Mouse (Mus musculus) lung, postnatal 10 days (tissue): ENCODE results near the gene Exoc6.

Experiments
- DNase-seq: peaks from one replicate; pipeline ENCODE4 v3.0.0; 2021

Gene Exoc6

DNA sequence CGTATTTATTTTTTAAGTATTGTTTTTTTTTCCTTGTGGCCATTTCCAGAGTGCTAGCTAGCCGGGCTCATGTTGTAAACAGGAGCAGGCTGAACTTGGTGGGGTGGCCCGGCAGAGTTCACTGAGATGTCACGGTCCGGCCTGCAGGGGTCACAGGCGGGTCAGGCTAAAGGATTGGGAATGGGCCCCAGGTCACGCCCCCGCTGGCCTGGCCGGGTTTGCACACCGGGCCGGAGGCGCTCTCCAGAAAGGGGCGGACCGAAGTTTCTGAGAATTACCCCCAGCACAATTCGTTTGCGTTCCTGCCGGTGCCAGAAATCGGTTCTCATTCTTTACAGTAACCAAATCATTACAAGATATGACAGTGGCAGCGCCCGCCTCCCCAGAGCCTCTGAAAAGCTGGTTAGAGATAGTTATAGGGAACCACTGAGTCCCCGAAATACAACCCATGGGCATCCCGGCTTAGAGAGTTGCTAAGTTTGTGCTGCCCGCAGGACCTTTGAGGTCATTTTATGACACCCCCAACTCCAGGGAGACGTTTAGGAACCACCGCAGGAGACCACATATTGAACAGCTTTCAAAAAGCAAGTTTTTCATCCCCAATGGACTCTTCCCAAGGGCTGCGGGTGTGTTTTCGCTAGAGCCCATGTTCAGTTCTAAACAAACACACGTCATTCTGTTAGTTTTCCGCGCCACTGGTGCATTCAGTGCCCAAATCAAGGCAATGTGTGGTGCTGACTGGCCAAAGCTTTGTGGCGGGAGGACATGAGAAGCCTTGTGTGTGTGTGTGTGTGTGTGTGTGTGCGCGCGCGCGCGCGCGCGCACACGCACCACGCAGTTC lies 145.8 kb downstream of the Exoc6 start:
- DNase-seq, result no peak

DNA sequence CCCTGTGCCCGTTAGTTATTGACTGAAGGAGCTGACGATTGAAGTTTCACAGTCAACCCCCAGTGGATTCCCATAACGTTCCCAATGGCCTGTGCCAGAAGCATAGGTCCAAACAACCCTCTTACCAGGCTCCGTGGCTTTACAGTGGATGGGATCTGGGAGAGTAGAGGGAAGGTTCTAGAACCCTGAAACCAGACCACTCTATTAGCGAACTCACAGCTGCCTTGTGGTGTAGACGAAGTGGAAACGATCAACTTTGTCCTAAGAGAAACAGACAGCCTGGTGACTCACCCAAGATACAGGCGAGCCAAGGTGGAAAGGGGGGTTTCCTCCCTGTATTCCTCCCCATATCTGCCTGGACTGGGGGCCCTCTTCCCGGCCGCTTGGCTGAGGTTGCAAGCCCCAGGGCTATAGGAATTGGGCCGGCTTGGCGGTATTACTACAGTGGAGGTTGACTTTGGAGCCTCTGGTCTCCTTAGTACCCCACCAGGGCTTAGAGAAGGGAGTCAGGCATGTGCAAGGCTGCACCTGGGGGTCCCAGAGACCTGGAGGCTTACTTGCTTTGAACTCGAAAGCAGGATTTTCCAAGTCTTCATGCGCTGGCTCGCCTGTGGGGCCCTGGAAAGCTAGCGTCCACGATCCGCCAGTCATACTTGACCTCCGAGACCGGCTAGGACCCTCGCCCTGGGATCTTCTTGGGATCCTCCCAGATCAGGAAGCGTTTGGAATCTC lies 146.6 kb downstream of the Exoc6 start:
- no peak for DNase-seq

DNA sequence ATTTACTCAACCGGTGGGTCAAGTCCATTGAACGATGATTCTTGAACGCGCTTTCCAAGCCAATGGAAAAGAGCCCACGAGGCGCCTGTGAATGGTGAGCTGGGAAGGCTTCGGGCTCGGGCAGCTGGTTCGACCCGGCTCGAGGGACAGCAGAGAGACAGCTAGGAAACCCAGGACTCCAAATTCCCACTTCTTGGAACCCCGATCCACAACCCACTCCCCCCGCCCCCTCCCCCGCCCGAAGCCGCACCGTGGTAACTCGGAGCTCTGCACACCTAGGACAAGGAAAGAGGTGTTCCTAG lies 147.1 kb downstream of the Exoc6 start:
- DNase-seq, result no peak

DNA sequence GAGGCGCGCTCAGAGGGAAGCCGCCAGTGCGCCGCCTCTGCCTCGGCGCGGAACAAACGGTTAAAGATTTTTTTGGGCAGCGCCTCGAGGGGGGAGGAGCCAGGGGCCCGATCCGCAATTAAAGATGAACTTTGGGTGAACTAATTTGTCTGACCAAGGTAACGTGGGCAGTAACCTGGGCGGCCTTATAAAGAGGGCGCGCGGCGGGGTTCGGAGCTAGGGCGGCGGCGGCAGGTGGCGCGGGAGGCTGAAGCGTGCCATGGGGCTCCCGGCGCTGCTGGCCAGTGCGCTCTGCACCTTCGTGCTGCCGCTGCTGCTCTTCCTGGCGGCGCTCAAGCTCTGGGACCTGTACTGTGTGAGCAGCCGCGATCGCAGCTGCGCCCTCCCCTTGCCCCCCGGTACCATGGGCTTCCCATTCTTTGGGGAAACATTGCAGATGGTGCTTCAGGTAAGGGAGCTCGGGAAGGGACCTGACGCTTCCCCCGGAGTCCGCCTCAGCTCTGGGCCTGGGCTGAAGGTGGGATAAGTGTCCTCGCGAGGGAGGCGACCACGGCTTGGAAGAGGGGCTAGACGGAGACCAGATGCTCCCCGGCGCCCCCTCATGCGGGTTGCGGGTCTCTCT lies 147.5 kb downstream of the Exoc6 start, which contains the start of gene Cyp26a1:
Gene Cyp26a1, plus strand, starts transcription at position 148 of the 622 bp plus-strand sequence.
- DNase-seq, result no peak

DNA sequence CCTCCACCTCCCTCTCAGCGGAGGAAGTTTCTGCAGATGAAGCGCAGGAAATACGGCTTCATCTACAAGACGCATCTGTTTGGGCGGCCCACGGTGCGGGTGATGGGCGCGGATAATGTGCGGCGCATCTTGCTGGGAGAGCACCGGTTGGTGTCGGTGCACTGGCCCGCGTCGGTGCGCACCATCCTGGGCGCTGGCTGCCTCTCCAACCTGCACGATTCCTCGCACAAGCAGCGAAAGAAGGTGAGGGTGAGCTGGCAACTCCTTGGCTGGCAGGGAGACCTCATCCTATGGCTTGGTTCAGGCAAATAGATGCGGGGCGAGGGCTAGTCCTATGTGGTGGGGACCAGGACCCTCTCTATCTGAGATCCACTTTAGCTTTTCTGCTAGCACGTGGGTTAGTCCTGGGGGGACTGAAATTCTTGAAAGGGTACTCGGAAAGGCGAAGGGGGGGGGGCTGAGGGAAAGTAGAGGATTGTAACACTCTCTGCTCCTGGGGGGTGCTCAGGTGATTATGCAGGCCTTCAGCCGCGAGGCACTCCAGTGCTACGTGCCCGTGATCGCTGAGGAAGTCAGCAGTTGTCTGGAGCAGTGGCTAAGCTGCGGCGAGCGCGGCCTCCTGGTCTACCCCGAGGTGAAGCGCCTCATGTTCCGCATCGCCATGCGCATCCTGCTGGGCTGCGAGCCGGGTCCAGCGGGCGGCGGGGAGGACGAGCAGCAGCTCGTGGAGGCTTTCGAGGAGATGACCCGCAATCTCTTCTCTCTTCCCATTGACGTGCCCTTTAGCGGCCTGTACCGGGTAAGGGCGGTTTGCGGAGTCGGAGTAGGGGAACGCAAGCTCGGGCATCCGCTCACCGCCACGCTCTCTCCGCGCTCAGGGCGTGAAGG lies 148.3 kb downstream of the Exoc6 start:
- DNase-seq, result no peak

DNA sequence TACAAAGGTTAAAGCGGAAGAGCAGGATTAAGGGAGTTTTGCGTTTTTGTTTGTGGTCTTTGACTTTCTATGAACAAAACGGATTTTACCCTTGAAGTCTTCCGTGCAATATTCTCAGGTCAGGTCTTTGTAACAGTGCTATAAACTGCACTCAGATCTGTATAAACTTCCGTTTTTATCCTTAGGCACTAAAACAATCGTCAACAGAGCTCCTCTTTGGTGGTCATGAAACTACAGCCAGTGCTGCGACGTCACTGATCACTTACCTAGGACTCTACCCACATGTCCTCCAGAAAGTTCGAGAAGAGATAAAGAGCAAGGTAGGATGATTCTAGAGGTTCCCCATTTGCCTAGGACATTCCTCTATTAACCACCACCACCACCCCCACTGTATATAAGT lies 149.5 kb downstream of the Exoc6 start:
- no peak for DNase-seq

DNA sequence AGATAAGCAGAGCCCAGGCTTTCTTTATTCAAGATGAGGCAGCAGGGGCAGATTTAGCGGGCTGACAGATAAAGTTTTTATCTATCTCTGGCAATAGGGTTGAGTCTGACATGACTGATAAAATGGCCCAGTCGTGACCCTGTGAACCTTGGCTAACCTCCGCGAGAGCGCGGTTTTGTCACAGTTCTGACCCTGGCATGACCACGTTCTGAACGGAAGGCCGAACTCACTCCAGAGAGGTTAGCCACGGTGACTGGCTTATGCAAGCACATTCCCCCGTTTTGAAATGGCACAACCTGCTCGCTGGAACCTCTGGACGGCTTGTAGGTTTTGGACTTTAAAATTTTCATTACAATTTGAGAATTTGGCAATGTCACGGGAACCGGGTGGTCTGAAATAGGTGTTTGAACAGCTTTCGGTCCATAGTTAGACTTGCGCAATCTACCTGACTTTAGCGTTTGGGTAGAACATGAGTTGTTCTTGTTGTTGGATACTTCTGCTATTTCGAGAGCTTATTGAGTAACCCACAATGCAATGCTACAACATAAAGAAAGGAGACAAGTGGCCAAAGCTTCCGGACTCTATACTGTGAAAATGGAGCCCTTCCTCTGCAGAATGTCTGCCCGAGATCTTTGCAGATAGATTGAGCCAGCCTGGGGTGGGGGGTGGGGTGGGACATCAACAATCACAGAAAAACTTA lies 152.3 kb downstream of the Exoc6 start:
- no peak for DNase-seq

DNA sequence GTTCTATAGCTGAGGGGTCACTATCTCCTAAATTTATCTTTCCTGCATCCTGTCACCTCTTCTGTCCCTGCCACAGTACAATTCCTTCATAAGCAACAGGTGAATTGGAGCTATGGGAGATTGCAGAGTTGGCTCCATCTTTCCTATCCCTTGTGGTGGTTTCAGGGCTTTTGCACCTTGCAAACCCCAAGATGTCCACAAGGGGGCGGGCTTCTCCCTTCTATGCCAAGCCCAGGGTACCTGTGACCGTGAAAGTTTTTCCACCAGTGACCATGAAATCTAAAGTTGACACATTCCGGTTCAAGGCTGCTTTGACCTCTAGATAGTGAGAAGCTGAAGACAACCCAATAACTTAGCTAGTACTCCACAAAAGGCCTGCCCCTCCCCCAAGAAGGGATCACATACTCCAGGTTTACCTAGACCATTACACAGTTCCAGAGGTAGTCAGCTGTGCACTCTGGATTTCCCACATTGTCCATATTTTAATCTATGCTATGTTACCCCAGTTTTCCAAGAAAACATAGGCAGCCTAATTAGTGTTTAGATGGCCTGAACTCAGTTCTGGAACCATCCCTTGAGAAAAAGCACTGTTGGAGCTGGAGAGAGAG lies 153.8 kb downstream of the Exoc6 start:
- DNase-seq, result peak; percentile 70

DNA sequence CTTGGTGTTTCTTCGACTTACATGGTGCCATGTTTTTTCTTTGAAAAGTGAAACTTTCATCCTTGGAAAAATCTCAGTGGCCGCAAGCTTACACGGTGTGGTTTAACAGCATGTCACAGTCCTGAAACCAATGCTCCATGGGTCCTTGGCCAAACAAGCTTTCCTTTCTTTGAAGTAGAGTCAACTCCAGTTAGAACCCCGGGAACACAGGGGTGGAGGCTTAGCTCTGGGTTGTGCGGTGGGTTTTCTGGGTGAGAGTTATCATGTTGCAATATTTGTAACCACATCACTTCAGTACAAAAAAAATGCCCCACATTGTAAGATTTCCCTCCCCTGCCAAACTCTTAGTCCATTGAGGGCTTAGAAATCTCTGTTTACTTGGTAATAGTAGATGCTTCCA lies 155.5 kb downstream of the Exoc6 start:
- DNase-seq, result no peak

DNA sequence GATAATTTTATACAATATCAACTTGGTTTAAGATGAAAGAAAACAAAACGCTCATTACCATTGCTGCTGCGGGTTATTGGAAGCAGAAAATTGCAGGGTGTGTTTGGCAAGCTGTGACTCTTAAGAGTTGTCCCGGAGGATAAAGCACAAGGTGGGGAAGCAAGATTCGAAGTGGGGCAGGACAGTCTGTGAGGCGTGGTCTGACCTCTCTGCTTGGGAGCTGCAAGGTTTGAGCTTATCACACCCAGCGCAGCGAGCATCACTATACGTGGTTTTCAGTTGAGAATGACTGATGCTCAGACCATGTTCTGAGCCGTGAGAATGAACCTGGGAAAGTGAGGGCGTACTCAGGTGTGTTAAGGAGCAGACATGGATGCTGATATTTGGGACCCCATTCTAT lies 164.5 kb downstream of the Exoc6 start:
- DNase-seq, result no peak

DNA sequence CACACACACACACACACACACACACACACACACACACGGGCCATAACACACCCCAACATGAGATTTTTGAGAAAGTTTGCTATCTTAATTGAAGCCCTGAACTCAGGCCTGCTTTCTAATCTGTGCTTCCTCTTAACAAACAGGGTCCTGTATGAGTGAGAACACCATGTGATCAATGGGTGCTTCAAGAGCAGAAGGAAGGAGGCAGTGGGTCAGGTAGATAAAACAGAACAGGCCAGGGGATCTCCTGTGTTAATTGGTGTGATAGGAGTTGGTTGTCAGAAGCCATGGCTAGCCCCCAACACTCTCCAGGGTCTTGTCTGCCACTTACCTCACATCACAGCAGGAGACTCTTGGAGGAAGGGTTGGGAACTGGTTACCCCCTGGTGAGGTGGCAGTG lies 165.8 kb downstream of the Exoc6 start:
- DNase-seq, result no peak

DNA sequence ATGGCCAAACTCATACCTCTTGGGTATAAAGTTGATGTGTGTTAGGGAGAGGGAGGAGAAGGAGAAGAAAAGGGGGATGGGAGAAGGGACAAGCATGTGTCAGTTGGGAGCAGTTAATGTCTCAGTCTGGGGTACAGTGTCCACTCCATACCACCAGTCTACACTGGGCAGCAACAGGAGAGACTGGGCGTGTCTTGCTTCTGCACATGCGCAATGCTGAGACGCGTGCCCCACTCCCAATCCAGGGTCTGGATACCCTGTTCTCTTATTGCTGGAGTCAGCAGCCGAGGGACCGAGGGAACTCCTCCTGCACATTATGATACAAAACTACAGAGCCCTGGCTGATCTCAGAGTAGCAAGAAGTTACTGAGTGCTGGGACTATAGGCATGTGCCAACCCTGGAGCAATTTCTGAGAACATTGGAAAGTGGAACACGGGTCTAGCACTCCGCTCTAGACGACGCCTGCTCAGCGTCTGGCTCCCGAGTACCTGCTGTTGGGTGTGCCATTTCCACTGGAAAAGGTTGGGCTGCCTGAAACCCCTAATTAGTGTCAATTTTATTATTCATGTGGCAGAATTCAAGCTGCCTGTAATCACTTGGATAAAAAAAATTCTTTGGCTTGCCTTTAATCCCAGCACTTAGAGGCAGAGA lies 166.4 kb downstream of the Exoc6 start:
- DNase-seq, result no peak

DNA sequence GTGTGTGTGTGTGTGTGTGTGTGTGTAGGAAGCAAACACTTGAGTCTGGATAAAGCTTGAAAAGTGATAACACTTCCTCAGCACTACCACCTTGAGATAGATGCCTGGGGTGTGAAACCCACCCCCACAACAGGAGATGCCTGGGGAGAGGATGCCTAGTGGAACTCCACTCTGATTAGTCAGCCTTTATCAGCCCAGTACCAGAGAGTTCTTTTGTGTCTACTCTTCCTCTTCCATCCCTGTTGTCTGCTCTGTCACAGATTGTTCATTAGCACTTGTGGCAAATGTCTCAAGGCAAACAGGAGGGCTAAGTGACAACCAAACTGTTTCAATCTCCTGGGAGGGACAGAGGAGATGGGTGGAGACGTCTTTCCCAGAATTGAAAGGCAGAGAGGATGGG lies 168.9 kb downstream of the Exoc6 start:
- no peak for DNase-seq

DNA sequence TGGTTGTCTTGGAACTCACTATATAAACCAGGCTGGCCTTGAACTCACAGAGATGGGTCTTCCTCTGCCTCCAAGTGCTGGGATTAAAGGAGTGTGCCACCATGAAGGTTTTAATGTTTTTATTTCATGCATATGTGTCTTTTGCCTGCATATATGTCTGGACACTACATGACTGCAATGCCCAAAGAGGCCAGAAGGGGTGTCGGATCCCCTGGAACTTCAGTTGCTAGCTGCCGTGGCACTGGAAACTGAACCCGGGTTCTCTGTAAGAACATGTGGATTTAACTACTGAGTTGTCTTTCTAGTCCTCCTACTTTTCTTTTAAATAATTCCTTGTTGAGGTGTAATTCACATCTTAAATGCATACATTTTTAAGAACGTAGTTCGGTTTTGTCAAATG lies 174.4 kb downstream of the Exoc6 start:
- DNase-seq, result no peak

DNA sequence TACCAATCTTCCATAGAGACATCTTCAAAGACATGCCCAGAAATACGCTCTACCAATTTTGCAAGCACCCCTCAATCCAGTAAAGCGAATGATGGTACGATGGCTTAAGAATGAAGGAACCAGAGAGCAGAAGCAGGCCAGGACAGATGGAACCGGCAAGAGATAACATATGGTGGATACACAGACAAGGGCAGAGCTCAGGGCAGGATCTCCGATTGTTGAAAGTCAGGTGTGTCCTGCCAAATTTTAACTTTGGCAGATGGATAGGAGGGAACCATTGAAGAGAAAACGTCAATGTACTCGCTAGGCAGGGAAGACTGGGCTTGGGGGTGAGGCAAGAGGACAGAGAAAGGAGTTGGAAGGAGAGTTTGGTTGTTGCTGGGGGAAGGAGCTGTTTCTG lies 176.4 kb downstream of the Exoc6 start:
- no peak for DNase-seq

DNA sequence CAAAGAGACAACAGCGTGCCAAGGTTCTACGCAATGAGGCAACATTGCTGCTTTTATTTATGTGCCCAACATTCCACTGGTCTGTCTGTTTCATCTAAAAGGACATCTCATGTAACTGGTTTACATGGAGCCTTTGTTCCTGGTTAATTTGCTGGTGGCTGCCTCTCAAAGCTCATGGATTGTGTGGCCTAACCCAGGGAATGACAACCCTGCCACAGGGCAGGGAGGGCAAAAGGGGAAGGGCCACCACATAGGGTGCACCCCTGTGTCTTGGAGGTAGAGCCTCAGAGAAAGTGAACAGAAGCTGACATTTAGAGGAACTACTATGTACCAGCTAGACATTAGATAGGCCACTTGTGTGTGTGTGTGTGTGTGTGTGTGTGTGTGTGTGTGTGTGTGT lies 177.1 kb downstream of the Exoc6 start:
- no peak for DNase-seq
